Mouse (Mus musculus): Measurements from ENCODE around the gene 1700109H08Rik.
"Not testable (repeated sequence)": the region's sequence is repeated elsewhere in the genome, so short reads cannot be mapped to it uniquely, and the experiment has no call there.

1700109H08Rik gene

GRCm38 (mm10) chr5:3571266-3571665, at the start of gene 1700109H08Rik:
Gene 1700109H08Rik, plus strand, starts transcription at chr5:3571566.
- DNase-seq (ENCODE audit: low read depth, low spot score) = no peak

GRCm38 (mm10) chr5:3521741-3522140, 49.6 kb upstream of the 1700109H08Rik start:
- no peak for DNase-seq (ENCODE audit: low read depth, low spot score)

- no peak for DNase-seq (ENCODE audit: low read depth, low spot score)
Observed at GRCm38 (mm10) chr5:3522826-3523225, 48.5 kb upstream of the 1700109H08Rik start.

- no peak for DNase-seq (ENCODE audit: low read depth, low spot score)
Observed at GRCm38 (mm10) chr5:3527041-3527691, 44.2 kb upstream of the 1700109H08Rik start.

- DNase-seq (ENCODE audit: low read depth, low spot score) = no peak
Observed at GRCm38 (mm10) chr5:3529585-3530189, 41.7 kb upstream of the 1700109H08Rik start.

GRCm38 (mm10) chr5:3532048-3532447, 39.3 kb upstream of the 1700109H08Rik start:
- DNase-seq (ENCODE audit: low read depth, low spot score) = not testable (repeated sequence)

- DNase-seq (ENCODE audit: low read depth, low spot score) = no peak
Observed at GRCm38 (mm10) chr5:3536592-3537212, 34.7 kb upstream of the 1700109H08Rik start.

GRCm38 (mm10) chr5:3538505-3539472, 32.6 kb upstream of the 1700109H08Rik start:
- DNase-seq (ENCODE audit: low read depth, low spot score) = no peak

- DNase-seq (ENCODE audit: low read depth, low spot score) = no peak
Observed at GRCm38 (mm10) chr5:3541871-3542270, 29.5 kb upstream of the 1700109H08Rik start.

GRCm38 (mm10) chr5:3543629-3544479, 27.5 kb upstream of the 1700109H08Rik start, which contains the start of gene Fam133b:
Gene Fam133b, plus strand, starts transcription at chr5:3543833.
- peak; percentile 93 for DNase-seq (ENCODE audit: low read depth, low spot score)

- no peak for DNase-seq (ENCODE audit: low read depth, low spot score)
Observed at GRCm38 (mm10) chr5:3544480-3544769, 26.9 kb upstream of the 1700109H08Rik start.

GRCm38 (mm10) chr5:3546226-3546625, 25.1 kb upstream of the 1700109H08Rik start:
- no peak for DNase-seq (ENCODE audit: low read depth, low spot score)

GRCm38 (mm10) chr5:3551481-3551880, 19.9 kb upstream of the 1700109H08Rik start:
- no peak for DNase-seq (ENCODE audit: low read depth, low spot score)

GRCm38 (mm10) chr5:3554198-3554597, 17.2 kb upstream of the 1700109H08Rik start:
- no peak for DNase-seq (ENCODE audit: low read depth, low spot score)

- no peak for DNase-seq (ENCODE audit: low read depth, low spot score)
Observed at GRCm38 (mm10) chr5:3574825-3575224, 3.5 kb downstream of the 1700109H08Rik start.

GRCm38 (mm10) chr5:3577939-3578338, 6.6 kb downstream of the 1700109H08Rik start:
- DNase-seq (ENCODE audit: low read depth, low spot score) = no peak

GRCm38 (mm10) chr5:3579066-3579465, 7.7 kb downstream of the 1700109H08Rik start:
- no peak for DNase-seq (ENCODE audit: low read depth, low spot score)

- DNase-seq (ENCODE audit: low read depth, low spot score) = peak; percentile 97
Observed at GRCm38 (mm10) chr5:3595693-3596398, 24.5 kb downstream of the 1700109H08Rik start, which contains the start of gene Pex1. Gene Pex1, plus strand, starts transcription at chr5:3596066.

GRCm38 (mm10) chr5:3596399-3596766, 25.0 kb downstream of the 1700109H08Rik start, which contains the start of gene Rbm48:
Gene Rbm48, minus strand, starts transcription at chr5:3596585.
- DNase-seq (ENCODE audit: low read depth, low spot score) = peak; percentile 84

- no peak for DNase-seq (ENCODE audit: low read depth, low spot score)
Observed at GRCm38 (mm10) chr5:3597171-3597570, 25.8 kb downstream of the 1700109H08Rik start.
